Mouse (Mus musculus): ENCODE results near the gene Zfp777.

DNA sequence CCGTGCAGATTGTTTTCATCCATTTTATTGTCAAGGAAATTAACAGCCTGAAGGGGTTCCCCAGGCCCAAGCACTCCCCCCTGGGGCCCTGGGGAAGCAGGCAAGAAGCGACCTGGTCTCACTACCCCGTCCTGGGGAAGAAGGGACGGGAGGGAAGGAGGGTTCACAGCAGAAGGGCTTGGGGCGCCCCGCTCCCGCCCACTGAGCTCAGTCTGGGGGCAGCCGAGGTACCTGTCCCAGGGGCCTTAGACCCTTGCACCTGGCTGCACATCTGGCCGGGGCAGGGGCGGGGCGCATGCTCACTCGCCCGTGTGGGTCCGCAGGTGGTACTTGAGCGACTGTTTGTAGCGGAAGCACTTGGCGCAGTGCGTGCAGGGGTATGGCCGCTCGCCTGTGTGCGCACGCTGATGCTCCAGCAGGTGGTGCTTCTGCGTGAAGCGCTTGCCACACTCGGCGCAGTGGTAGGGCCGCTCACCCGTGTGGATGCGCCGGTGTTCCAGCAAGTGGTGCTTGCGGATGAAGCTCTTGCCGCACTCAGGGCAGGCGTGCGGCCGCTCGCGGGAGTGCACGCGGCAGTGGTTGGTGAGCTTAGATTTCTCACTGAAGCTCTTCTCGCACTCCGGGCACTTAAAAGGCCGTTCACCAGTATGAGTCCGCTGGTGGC is 24.2 kb downstream of the Zfp777 start:
- no peak for TF ChIP-seq CTCF (IDR thresholded peaks at IDR 0.05; ENCODE audit: borderline replicate concordance, insufficient read depth, low read depth, low read length)
- TF ChIP-seq POLR2A (IDR thresholded peaks at IDR 0.05; ENCODE audit: borderline replicate concordance, insufficient read depth, low read length): no peak
